Mouse (Mus musculus): ENCODE data around the gene Atp23. TPM values are rescaled to one million over a fixed set of nuclear protein-coding genes. Genes with fewer than 3 reads are reported as not detected.

Atp23 gene
- polyA plus RNA-seq, 1 experiment from 2014 or later: 15.6 TPM

- 53% methylated on average over 6 of the region's 6 CpGs for WGBS
- ATAC-seq: no peak
- H3K36me3 ChIP-seq (ENCODE audit: control insufficient read depth, insufficient read depth, low read length): peaks cover 14% of the 10 kb centered on the region
These were observed 5.3 kb downstream of the Atp23 start for GRCm38 (mm10) chr10:126895891-126896290.

GRCm38 (mm10) chr10:126894061-126894460 lies 7.1 kb downstream of the Atp23 start:
- no peak overlapping the region for H3K4me2 ChIP-seq (ENCODE audit: low read length)
- 95% methylated on average over 15 of the region's 15 CpGs for WGBS

More at GRCm38 (mm10) chr10:126895891-126896290, 5.3 kb downstream of the Atp23 start:
- no peak overlapping the region for H3K4me2 ChIP-seq (ENCODE audit: low read length)
- H3K27me3 ChIP-seq (ENCODE audit: control insufficient read depth, insufficient read depth, low read depth, low read length): no peaks in the 10 kb centered on the region
- H3K27ac ChIP-seq (ENCODE audit: low read length): no peak overlapping the region
- H3K9me3 ChIP-seq (replicated peaks; ENCODE audit: control insufficient read depth, low read length, poor library complexity, severe bottlenecking): no peaks in the 10 kb centered on the region
- H3K4me1 ChIP-seq (ENCODE audit: control insufficient read depth, insufficient read depth, low read length): peaks cover 10% of the 10 kb centered on the region
- H3K9ac ChIP-seq (ENCODE audit: low read depth, low read length): no peak overlapping the region
- no peak overlapping the region for H3K4me3 ChIP-seq (ENCODE audit: low read depth, low read length)

GRCm38 (mm10) chr10:126893145-126893544 lies 8.0 kb downstream of the Atp23 start:
- peaks cover 24% of the 10 kb centered on the region for H3K36me3 ChIP-seq (ENCODE audit: control insufficient read depth, insufficient read depth, low read length)
- 98% methylated on average over 7 of the region's 7 CpGs for WGBS
- no peaks in the 10 kb centered on the region for H3K27me3 ChIP-seq (ENCODE audit: control insufficient read depth, insufficient read depth, low read depth, low read length)
- no peak for ATAC-seq
- H3K27ac ChIP-seq (ENCODE audit: low read length): no peak overlapping the region
- H3K4me1 ChIP-seq (ENCODE audit: control insufficient read depth, insufficient read depth, low read length): no peaks in the 10 kb centered on the region
- no peak overlapping the region for H3K4me3 ChIP-seq (ENCODE audit: low read depth, low read length)
- no peak overlapping the region for H3K4me2 ChIP-seq (ENCODE audit: low read length)
- no peak overlapping the region for H3K9ac ChIP-seq (ENCODE audit: low read depth, low read length)
- no peaks in the 10 kb centered on the region for H3K9me3 ChIP-seq (replicated peaks; ENCODE audit: control insufficient read depth, low read length, poor library complexity, severe bottlenecking)

More at GRCm38 (mm10) chr10:126894061-126894460, 7.1 kb downstream of the Atp23 start:
- no peak for ATAC-seq
- Histone ChIP-seq H3K9ac (ENCODE audit: low read depth, low read length) (no peak overlapping the region), H3K27me3 (ENCODE audit: control insufficient read depth, insufficient read depth, low read depth, low read length) (no peaks in the 10 kb centered on the region), H3K4me3 (ENCODE audit: low read depth, low read length) (no peak overlapping the region), H3K36me3 (ENCODE audit: control insufficient read depth, insufficient read depth, low read length) (peaks cover 23% of the 10 kb centered on the region), H3K27ac (ENCODE audit: low read length) (no peak overlapping the region), H3K9me3 (replicated peaks; ENCODE audit: control insufficient read depth, low read length, poor library complexity, severe bottlenecking) (no peaks in the 10 kb centered on the region), H3K4me1 (ENCODE audit: control insufficient read depth, insufficient read depth, low read length) (no peaks in the 10 kb centered on the region)

GRCm38 (mm10) chr10:126873755-126874154 lies 27.4 kb downstream of the Atp23 start:
- Histone ChIP-seq H3K4me1 (ENCODE audit: control insufficient read depth, insufficient read depth, low read length) (peaks cover 3% of the 10 kb centered on the region; the same call in 1 of the 2 replicates), H3K4me2 (ENCODE audit: low read length) (no peak overlapping the region), H3K9ac (ENCODE audit: low read depth, low read length) (no peak overlapping the region), H3K27me3 (ENCODE audit: control insufficient read depth, insufficient read depth, low read depth, low read length) (no peaks in the 10 kb centered on the region), H3K27ac (ENCODE audit: low read length) (no peak overlapping the region), H3K36me3 (ENCODE audit: control insufficient read depth, insufficient read depth, low read length) (no peaks in the 10 kb centered on the region), H3K4me3 (ENCODE audit: low read depth, low read length) (no peak overlapping the region), H3K9me3 (replicated peaks; ENCODE audit: control insufficient read depth, low read length, poor library complexity, severe bottlenecking) (no peaks in the 10 kb centered on the region)
- 88% methylated on average over 3 of the region's 3 CpGs for WGBS
- no peak for ATAC-seq

- Histone ChIP-seq H3K4me3 (ENCODE audit: low read depth, low read length) (no peak overlapping the region), H3K9me3 (replicated peaks; ENCODE audit: control insufficient read depth, low read length, poor library complexity, severe bottlenecking) (no peaks in the 10 kb centered on the region), H3K9ac (ENCODE audit: low read depth, low read length) (no peak overlapping the region), H3K36me3 (ENCODE audit: control insufficient read depth, insufficient read depth, low read length) (no peaks in the 10 kb centered on the region), H3K27ac (ENCODE audit: low read length) (no peak overlapping the region), H3K4me2 (ENCODE audit: low read length) (no peak overlapping the region), H3K27me3 (ENCODE audit: control insufficient read depth, insufficient read depth, low read depth, low read length) (no peaks in the 10 kb centered on the region), H3K4me1 (ENCODE audit: control insufficient read depth, insufficient read depth, low read length) (peaks cover 3% of the 10 kb centered on the region; the same call in 1 of the 2 replicates)
- ATAC-seq: no peak
- WGBS: 67% methylated on average over 5 of the region's 5 CpGs
These were observed 28.9 kb downstream of the Atp23 start for GRCm38 (mm10) chr10:126872256-126872655.

- Histone ChIP-seq H3K4me2 (ENCODE audit: low read length) (peak overlapping the region; percentile 51), H3K27me3 (ENCODE audit: control insufficient read depth, insufficient read depth, low read depth, low read length) (no peaks in the 10 kb centered on the region), H3K9me3 (replicated peaks; ENCODE audit: control insufficient read depth, low read length, poor library complexity, severe bottlenecking) (no peaks in the 10 kb centered on the region), H3K4me1 (ENCODE audit: control insufficient read depth, insufficient read depth, low read length) (peaks cover 3% of the 10 kb centered on the region; the same call in 1 of the 2 replicates), H3K36me3 (ENCODE audit: control insufficient read depth, insufficient read depth, low read length) (no peaks in the 10 kb centered on the region), H3K9ac (ENCODE audit: low read depth, low read length) (peak overlapping the region; percentile 46; the same call in 1 of the 2 replicates), H3K4me3 (ENCODE audit: low read depth, low read length) (peak overlapping the region; percentile 26; the same call in 1 of the 2 replicates), H3K27ac (ENCODE audit: low read length) (no peak overlapping the region)
- WGBS: 18% methylated on average over 23 of the region's 23 CpGs
- ATAC-seq: 0 out of 2 replicates have a peak, but pooled peaks have one; percentile 60
These were observed 31.5 kb downstream of the Atp23 start for GRCm38 (mm10) chr10:126869372-126870318.

GRCm38 (mm10) chr10:126865284-126865683 lies 35.9 kb downstream of the Atp23 start:
- Histone ChIP-seq H3K9me3 (replicated peaks; ENCODE audit: control insufficient read depth, low read length, poor library complexity, severe bottlenecking) (no peaks in the 10 kb centered on the region), H3K36me3 (ENCODE audit: control insufficient read depth, insufficient read depth, low read length) (no peaks in the 10 kb centered on the region), H3K27me3 (ENCODE audit: control insufficient read depth, insufficient read depth, low read depth, low read length) (no peaks in the 10 kb centered on the region), H3K9ac (ENCODE audit: low read depth, low read length) (no peak overlapping the region), H3K4me2 (ENCODE audit: low read length) (no peak overlapping the region), H3K27ac (ENCODE audit: low read length) (no peak overlapping the region), H3K4me3 (ENCODE audit: low read depth, low read length) (no peak overlapping the region), H3K4me1 (ENCODE audit: control insufficient read depth, insufficient read depth, low read length) (peaks cover 3% of the 10 kb centered on the region; the same call in 1 of the 2 replicates)
- 95% methylated on average over 8 of the region's 8 CpGs for WGBS
- ATAC-seq: no peak

- Histone ChIP-seq H3K36me3 (ENCODE audit: control insufficient read depth, insufficient read depth, low read length) (no peaks in the 10 kb centered on the region), H3K9me3 (replicated peaks; ENCODE audit: control insufficient read depth, low read length, poor library complexity, severe bottlenecking) (no peaks in the 10 kb centered on the region; the same call in 1 of the 2 replicates), H3K9ac (ENCODE audit: low read depth, low read length) (no peak overlapping the region), H3K4me3 (ENCODE audit: low read depth, low read length) (no peak overlapping the region), H3K27me3 (ENCODE audit: control insufficient read depth, insufficient read depth, low read depth, low read length) (no peaks in the 10 kb centered on the region), H3K4me2 (ENCODE audit: low read length) (0 out of 2 replicates have a peak overlapping the region, but pooled peaks have one; percentile 5), H3K27ac (ENCODE audit: low read length) (peak overlapping the region; percentile 40; the same call in 1 of the 2 replicates), H3K4me1 (ENCODE audit: control insufficient read depth, insufficient read depth, low read length) (no peaks in the 10 kb centered on the region)
- 65% methylated on average over 12 of the region's 12 CpGs for WGBS
- ATAC-seq: no peak
These were observed 39.0 kb downstream of the Atp23 start for GRCm38 (mm10) chr10:126862193-126862592.

- H3K9ac ChIP-seq (ENCODE audit: low read depth, low read length): no peak overlapping the region
- H3K4me3 ChIP-seq (ENCODE audit: low read depth, low read length): no peak overlapping the region
- H3K27ac ChIP-seq (ENCODE audit: low read length): no peak overlapping the region
- H3K9me3 ChIP-seq (replicated peaks; ENCODE audit: control insufficient read depth, low read length, poor library complexity, severe bottlenecking): no peaks in the 10 kb centered on the region; the same call in 1 of the 2 replicates
- WGBS: 88% methylated on average over 10 of the region's 10 CpGs
- no peaks in the 10 kb centered on the region for H3K36me3 ChIP-seq (ENCODE audit: control insufficient read depth, insufficient read depth, low read length)
- H3K4me1 ChIP-seq (ENCODE audit: control insufficient read depth, insufficient read depth, low read length): no peaks in the 10 kb centered on the region
- H3K4me2 ChIP-seq (ENCODE audit: low read length): no peak overlapping the region
- H3K27me3 ChIP-seq (ENCODE audit: control insufficient read depth, insufficient read depth, low read depth, low read length): no peaks in the 10 kb centered on the region
- no peak for ATAC-seq
These were observed 47.9 kb downstream of the Atp23 start for GRCm38 (mm10) chr10:126853286-126853685.
